Comparison of ENCODE assay signal across 9 mouse cellular contexts in the genomic region with DNA sequence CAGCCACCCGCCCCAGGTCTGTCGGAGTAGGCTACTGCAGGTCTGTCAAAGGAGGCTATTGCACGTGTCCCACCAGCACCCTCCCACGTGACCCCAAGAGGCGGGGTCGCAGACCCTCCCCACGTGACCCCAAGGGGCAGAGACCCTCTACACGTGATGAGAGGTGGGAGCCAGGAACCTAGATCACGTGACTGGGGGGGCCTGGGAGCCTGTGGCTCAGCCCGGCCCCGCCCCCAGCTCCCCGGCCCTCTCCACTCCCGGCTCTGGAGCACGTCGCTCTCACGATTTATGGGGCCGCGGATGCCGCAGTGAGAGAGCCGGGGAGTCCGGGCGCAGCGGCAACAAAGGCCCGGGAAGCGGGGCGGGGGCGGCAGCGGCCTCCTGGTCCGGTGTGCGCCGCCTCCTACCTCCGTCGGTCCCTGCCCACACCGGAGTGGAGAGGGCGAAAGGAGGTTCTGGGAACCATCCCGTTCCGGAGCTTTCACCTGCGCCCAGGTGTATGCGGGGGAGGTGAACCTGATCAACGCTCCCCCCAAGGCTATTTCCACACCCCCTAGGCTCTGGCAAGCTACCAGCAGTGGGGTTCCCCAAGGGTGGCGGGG. TPM values are rescaled to one million over a fixed set of nuclear protein-coding genes. Genes with fewer than 3 reads are reported as not detected.
DNase-seq lines count a peak whose midpoint lies in the region; ATAC-seq and TF ChIP-seq lines count a peak whose summit lies in the region.
"Had no signal": no experiment of that assay in that cellular context is flagged by ENCODE, and none has a peak within 500 bp of the region (broad histone marks: within the 10 kb centered on the region; RNA-seq: fewer than 3 reads in every experiment).

No protein-coding gene starts in this region.

- no peak for ATAC-seq in kidney, embryonic 15.5 days (replicated peaks; ENCODE audit: low FRiP score)
- ATAC-seq in midbrain, embryonic 11.5 days (ENCODE audit: low FRiP score), result peak; percentile 17

- H3K27ac ChIP-seq in heart, embryonic 10.5 days, result peak overlapping the region; percentile 47
- peak overlapping the region; percentile 78 for H3K27ac ChIP-seq in forebrain, embryonic 10.5 days
- H3K27ac ChIP-seq in kidney, embryonic 15.5 days, result peak overlapping the region; percentile 28; the same call in 1 of the 2 replicates
- H3K27ac ChIP-seq in midbrain, embryonic 11.5 days (ENCODE audit: low read depth, low read length), result peak overlapping the region; percentile 59
- H3K27ac ChIP-seq in testis, adult 2 months (ENCODE audit: control insufficient read depth, insufficient read depth, low read depth, low read length), result no peak overlapping the region
- H3K27ac ChIP-seq: macrophage had no signal

- H3K36me3 ChIP-seq in heart, embryonic 10.5 days, result no peaks in the 10 kb centered on the region
- no peaks in the 10 kb centered on the region for H3K36me3 ChIP-seq in forebrain, embryonic 10.5 days (replicated peaks)
- H3K36me3 ChIP-seq in kidney, embryonic 15.5 days, result no peaks in the 10 kb centered on the region
- no peaks in the 10 kb centered on the region for H3K36me3 ChIP-seq in midbrain, embryonic 11.5 days (ENCODE audit: control insufficient read depth, insufficient read depth, low read length)
- no peaks in the 10 kb centered on the region for H3K36me3 ChIP-seq in testis, adult 2 months (ENCODE audit: control insufficient read depth, insufficient read depth, low read length)

- peak overlapping the region; percentile 76 for H3K4me3 ChIP-seq in heart, embryonic 10.5 days
- peak overlapping the region; percentile 70 for H3K4me3 ChIP-seq in forebrain, embryonic 10.5 days
- H3K4me3 ChIP-seq in kidney, embryonic 15.5 days (replicated peaks), result peak overlapping the region; percentile 70
- peak overlapping the region; percentile 52 for H3K4me3 ChIP-seq in midbrain, embryonic 11.5 days (ENCODE audit: low read depth, low read length)
- H3K4me3 ChIP-seq in testis, adult 2 months (ENCODE audit: control insufficient read depth, low read depth, low read length), result peak overlapping the region; percentile 61

- WGBS in heart, embryonic 10.5 days, result 2% methylated on average over 35 of the region's 41 CpGs
- WGBS in forebrain, embryonic 10.5 days, result 1% methylated on average over 41 of the region's 41 CpGs
- 1% methylated on average over 40 of the region's 41 CpGs for WGBS in kidney, embryonic 15.5 days
- WGBS in midbrain, embryonic 11.5 days, result 1% methylated on average over 41 of the region's 41 CpGs

- H3K27me3 ChIP-seq in heart, embryonic 10.5 days (ENCODE audit: insufficient read depth, poor library complexity, severe bottlenecking), result peaks cover 75% of the 10 kb centered on the region
- peaks cover 88% of the 10 kb centered on the region for H3K27me3 ChIP-seq in forebrain, embryonic 10.5 days (ENCODE audit: poor library complexity, severe bottlenecking)
- peaks cover 52% of the 10 kb centered on the region for H3K27me3 ChIP-seq in kidney, embryonic 15.5 days
- peaks cover 70% of the 10 kb centered on the region for H3K27me3 ChIP-seq in midbrain, embryonic 11.5 days (ENCODE audit: control insufficient read depth, insufficient read depth, low read length)
- H3K27me3 ChIP-seq in testis, adult 2 months (ENCODE audit: control insufficient read depth, insufficient read depth, low read length), result peaks cover 2% of the 10 kb centered on the region

- no peak for DNase-seq in heart, embryonic 10.5 days (ENCODE audit: low spot score)
- DNase-seq in heart, postnatal 10 days, result no peak
- DNase-seq in MN1 (ENCODE audit: low spot score), result peak; percentile 80
- peak; percentile 68 for DNase-seq in forebrain, embryonic 10.5 days (ENCODE audit: extremely low spot score, low spot score)
- DNase-seq in midbrain, embryonic 11.5 days (ENCODE audit: low spot score, missing footprints), result peak; percentile 95
- DNase-seq in gastrocnemius, adult 18-20 months (ENCODE audit: low spot score), result no peak

- intact Hi-C loops in heart, postnatal 10 days (cut with DNase I), result no loop called here

- peak overlapping the region; percentile 99 for H3K4me2 ChIP-seq in kidney, embryonic 15.5 days
- H3K4me2 ChIP-seq in midbrain, embryonic 11.5 days, result peak overlapping the region; percentile 95

- TF ChIP-seq POLR2A in testis, adult 2 months (IDR thresholded peaks at IDR 0.05; ENCODE audit: control insufficient read depth, low read depth, low read length), result no peak

- peak overlapping the region; percentile 56 for H3K9ac ChIP-seq in kidney, embryonic 15.5 days
- H3K9ac ChIP-seq in midbrain, embryonic 11.5 days (ENCODE audit: low read length), result peak overlapping the region; percentile 64

- no peaks in the 10 kb centered on the region for H3K9me3 ChIP-seq in heart, embryonic 10.5 days
- H3K9me3 ChIP-seq in forebrain, embryonic 10.5 days, result no peaks in the 10 kb centered on the region
- no peaks in the 10 kb centered on the region for H3K9me3 ChIP-seq in kidney, embryonic 15.5 days (replicated peaks)
- H3K9me3 ChIP-seq in midbrain, embryonic 11.5 days (ENCODE audit: control insufficient read depth, low read length), result no peaks in the 10 kb centered on the region

- peaks cover 61% of the 10 kb centered on the region for H3K4me1 ChIP-seq in heart, embryonic 10.5 days
- peaks cover 72% of the 10 kb centered on the region for H3K4me1 ChIP-seq in forebrain, embryonic 10.5 days
- H3K4me1 ChIP-seq in kidney, embryonic 15.5 days, result peaks cover 69% of the 10 kb centered on the region
- H3K4me1 ChIP-seq in midbrain, embryonic 11.5 days (ENCODE audit: control insufficient read depth, insufficient read depth, low read length), result peaks cover 47% of the 10 kb centered on the region
- peaks cover 66% of the 10 kb centered on the region for H3K4me1 ChIP-seq in testis, adult 2 months (ENCODE audit: control insufficient read depth, insufficient read depth, low read length)

- no peak for TF ChIP-seq CTCF in testis, adult 2 months (IDR thresholded peaks at IDR 0.05; ENCODE audit: control insufficient read depth, insufficient read depth, insufficient replicate concordance, low read depth, low read length)

RNA-seq across cellular contexts. Expression of a gene that starts 2.1 kb away (rescaled TPM):
- polyA plus RNA-seq in heart, embryonic 10.5 days (2016; fragmentation: Nextera tagmentation; extraction: Ambion mirVana), result 0.71 and 2.5 TPM in 2 replicates
- total RNA-seq in heart, postnatal 10 days (2021), result under 1 TPM in 1 of 2 experiments, not detected in 1; 0.17 TPM
- 3.0 and 4.0 TPM in 2 replicates for polyA plus RNA-seq in forebrain, embryonic 10.5 days (2016; fragmentation: Nextera tagmentation; extraction: Ambion mirVana)
- polyA plus RNA-seq in kidney, embryonic 15.5 days (2015; fragmentation: Nextera tagmentation; extraction: Ambion mirVana), result 9.3 and 11.9 TPM in 2 replicates
- polyA plus RNA-seq in midbrain, embryonic 11.5 days (2014; fragmentation: Nextera tagmentation; extraction: Ambion mirVana), result 4.6 and 6.4 TPM in 2 replicates
- 9.9 and 13.3 TPM in 2 replicates for polyA plus RNA-seq in testis, adult 2 months (2012; rRNA removed)
- total RNA-seq in gastrocnemius, adult 18-20 months (2021), result not detected
- polyA plus RNA-seq: macrophage had no signal

RNA-seq across cellular contexts. Expression of a gene that starts 17.1 kb away (rescaled TPM):
- 10.6 and 19.3 TPM in 2 replicates for polyA plus RNA-seq in heart, embryonic 10.5 days (2016; fragmentation: Nextera tagmentation; extraction: Ambion mirVana)
- total RNA-seq in heart, postnatal 10 days (2021), result 1 to 10 TPM; 1.9 to 2.2 TPM
- 27.6 and 28.7 TPM in 2 replicates for polyA plus RNA-seq in forebrain, embryonic 10.5 days (2016; fragmentation: Nextera tagmentation; extraction: Ambion mirVana)
- polyA plus RNA-seq in kidney, embryonic 15.5 days (2015; fragmentation: Nextera tagmentation; extraction: Ambion mirVana), result 29.8 and 31.5 TPM in 2 replicates
- 15.3 and 17.5 TPM in 2 replicates for polyA plus RNA-seq in midbrain, embryonic 11.5 days (2014; fragmentation: Nextera tagmentation; extraction: Ambion mirVana)
- polyA plus RNA-seq in testis, adult 2 months (2012; rRNA removed), result 1.1 and 1.6 TPM in 2 replicates
- total RNA-seq in gastrocnemius, adult 18-20 months (2021), result not detected
- polyA plus RNA-seq: macrophage had no signal

RNA-seq across cellular contexts. Expression of a gene that starts 29.1 kb away (rescaled TPM):
- 41.9 and 49.0 TPM in 2 replicates for polyA plus RNA-seq in heart, embryonic 10.5 days (2016; fragmentation: Nextera tagmentation; extraction: Ambion mirVana)
- 100 to 1,000 TPM; 101 to 118 TPM for total RNA-seq in heart, postnatal 10 days (2021)
- 32.1 and 39.5 TPM in 2 replicates for polyA plus RNA-seq in forebrain, embryonic 10.5 days (2016; fragmentation: Nextera tagmentation; extraction: Ambion mirVana)
- 73.4 and 84.3 TPM in 2 replicates for polyA plus RNA-seq in kidney, embryonic 15.5 days (2015; fragmentation: Nextera tagmentation; extraction: Ambion mirVana)
- 17.0 and 18.7 TPM in 2 replicates for polyA plus RNA-seq in midbrain, embryonic 11.5 days (2014; fragmentation: Nextera tagmentation; extraction: Ambion mirVana)
- 39.7 and 51.1 TPM in 2 replicates for polyA plus RNA-seq in testis, adult 2 months (2012; rRNA removed)
- total RNA-seq in gastrocnemius, adult 18-20 months (2021), result 10 to 100 TPM; 16.9 to 26.1 TPM

RNA-seq across cellular contexts. Expression of a gene that starts 39.7 kb away (rescaled TPM):
- 32.0 and 37.7 TPM in 2 replicates for polyA plus RNA-seq in heart, embryonic 10.5 days (2016; fragmentation: Nextera tagmentation; extraction: Ambion mirVana)
- total RNA-seq in heart, postnatal 10 days (2021), result 10 to 100 TPM; 48.8 to 57.5 TPM
- 12.9 and 13.2 TPM in 2 replicates for polyA plus RNA-seq in forebrain, embryonic 10.5 days (2016; fragmentation: Nextera tagmentation; extraction: Ambion mirVana)
- polyA plus RNA-seq in kidney, embryonic 15.5 days (2015; fragmentation: Nextera tagmentation; extraction: Ambion mirVana), result 66.0 and 66.6 TPM in 2 replicates
- polyA plus RNA-seq in midbrain, embryonic 11.5 days (2014; fragmentation: Nextera tagmentation; extraction: Ambion mirVana), result 12.2 and 12.5 TPM in 2 replicates
- 1.1 and 1.7 TPM in 2 replicates for polyA plus RNA-seq in testis, adult 2 months (2012; rRNA removed)
- 10 to 100 TPM in 1 of 2 experiments, 1 to 10 TPM in 1; 5.7 to 18.8 TPM for total RNA-seq in gastrocnemius, adult 18-20 months (2021)

RNA-seq across cellular contexts. Expression of a gene that starts 41.1 kb away (rescaled TPM):
- 0.05 TPM in 1 of 2 replicates, not detected in the other for polyA plus RNA-seq in heart, embryonic 10.5 days (2016; fragmentation: Nextera tagmentation; extraction: Ambion mirVana)
- total RNA-seq in heart, postnatal 10 days (2021), result under 1 TPM in 1 of 2 experiments, not detected in 1; 0.26 TPM
- polyA plus RNA-seq in forebrain, embryonic 10.5 days (2016; fragmentation: Nextera tagmentation; extraction: Ambion mirVana), result 0.06 and 0.16 TPM in 2 replicates
- polyA plus RNA-seq in kidney, embryonic 15.5 days (2015; fragmentation: Nextera tagmentation; extraction: Ambion mirVana), result 0.34 and 0.35 TPM in 2 replicates
- 0.33 TPM in 1 of 2 replicates, not detected in the other for polyA plus RNA-seq in midbrain, embryonic 11.5 days (2014; fragmentation: Nextera tagmentation; extraction: Ambion mirVana)
- polyA plus RNA-seq in testis, adult 2 months (2012; rRNA removed), result 108 and 110 TPM in 2 replicates
- total RNA-seq in gastrocnemius, adult 18-20 months (2021), result not detected
- polyA plus RNA-seq: macrophage had no signal

Comparison
In these comparisons a context has a peak if more than half of its experiments do, and no peak if none do; other contexts are left out.
1. DNase-seq: peak in MN1 (single experiment), forebrain, embryonic 10.5 days (single experiment) and midbrain, embryonic 11.5 days (single experiment); none in heart, embryonic 10.5 days (single experiment), heart, postnatal 10 days (0 of 2) and gastrocnemius, adult 18-20 months (single experiment).
2. Peak in every context shown above with its lines, with median percentiles within 50 percentile points of each other: H3K4me3 ChIP-seq.